Mouse (Mus musculus): Measurements from ENCODE around the gene Mad1l1. TPM values are rescaled to one million over a fixed set of nuclear protein-coding genes. Genes with fewer than 3 reads are reported as not detected.
"Not testable (repeated sequence)": the region's sequence is repeated elsewhere in the genome, so short reads cannot be mapped to it uniquely, and the experiment has no call there.

Mad1l1 gene
- 1 to 10 TPM; 7.2 to 9.0 TPM for total RNA-seq (2021)
- long read RNA-seq, experiment 1, transcript Mad1l1-201 (18 exons, 2,640 nt) = major isoform, 12 of 26 reads
- long read RNA-seq, experiment 1, partial matches to known transcripts = 2 of 26 reads
- long read RNA-seq, experiment 1, other reads (novel, unspliced or antisense) = 12 of 26 reads
- long read RNA-seq, experiment 2, transcript Mad1l1-201 (18 exons, 2,640 nt) = major isoform, 9 of 16 reads
- long read RNA-seq, experiment 2, partial matches to known transcripts = 0 of 16 reads
- long read RNA-seq, experiment 2, other reads (novel, unspliced or antisense) = 7 of 16 reads

DNA sequence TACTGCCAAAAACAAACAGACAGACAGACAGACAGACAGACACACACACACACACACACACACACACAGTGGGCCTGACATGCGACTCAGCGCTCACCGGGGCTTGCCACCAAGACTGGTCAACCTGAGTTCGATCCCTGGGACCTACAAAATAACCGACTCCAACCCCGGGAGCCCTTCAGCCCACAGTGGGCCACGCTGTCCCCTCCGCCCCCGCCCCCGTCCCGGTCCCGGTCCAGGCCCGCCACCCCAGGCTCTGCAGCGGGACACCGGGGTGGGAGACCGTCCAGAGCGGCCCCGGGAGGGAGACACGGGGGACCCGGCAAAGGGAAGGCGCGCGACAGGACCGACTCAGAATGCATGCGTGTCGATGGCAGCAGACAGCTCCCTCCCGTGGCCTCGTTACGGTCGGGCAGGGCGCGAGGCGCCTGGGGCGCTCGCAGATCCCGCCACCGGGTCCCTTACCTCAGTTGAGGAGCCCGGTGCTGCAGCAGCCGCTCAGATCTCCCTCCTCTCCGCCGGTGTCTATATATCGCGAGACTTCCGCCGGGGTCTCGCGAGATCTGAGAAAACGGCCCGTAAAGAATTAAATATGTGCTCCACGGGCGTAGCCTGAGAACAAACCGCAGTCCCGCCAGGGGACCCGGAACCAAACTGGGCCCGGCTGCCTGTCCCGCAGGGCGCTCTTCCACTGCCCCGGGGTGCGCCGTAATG is at the start of gene Mad1l1, which contains the start of gene Nudt1:
TSS of gene Mad1l1 (minus strand) at position 511 of the 714 bp plus-strand sequence.
TSS of gene Nudt1 (plus strand) at position 615 of the 714 bp plus-strand sequence.
- intact Hi-C loops (cut with DNase I) = no loop called here
- H3K27ac ChIP-seq = peak within 1 kb of the TSS; percentile 94
- peak within 1 kb of the TSS; percentile 96 for H3K4me3 ChIP-seq
- DNase-seq = peak; percentile 94
- TF ChIP-seq CTCF (IDR thresholded peaks at IDR 0.05) = peak; percentile 31; the same call in 1 of the 2 replicates

DNA sequence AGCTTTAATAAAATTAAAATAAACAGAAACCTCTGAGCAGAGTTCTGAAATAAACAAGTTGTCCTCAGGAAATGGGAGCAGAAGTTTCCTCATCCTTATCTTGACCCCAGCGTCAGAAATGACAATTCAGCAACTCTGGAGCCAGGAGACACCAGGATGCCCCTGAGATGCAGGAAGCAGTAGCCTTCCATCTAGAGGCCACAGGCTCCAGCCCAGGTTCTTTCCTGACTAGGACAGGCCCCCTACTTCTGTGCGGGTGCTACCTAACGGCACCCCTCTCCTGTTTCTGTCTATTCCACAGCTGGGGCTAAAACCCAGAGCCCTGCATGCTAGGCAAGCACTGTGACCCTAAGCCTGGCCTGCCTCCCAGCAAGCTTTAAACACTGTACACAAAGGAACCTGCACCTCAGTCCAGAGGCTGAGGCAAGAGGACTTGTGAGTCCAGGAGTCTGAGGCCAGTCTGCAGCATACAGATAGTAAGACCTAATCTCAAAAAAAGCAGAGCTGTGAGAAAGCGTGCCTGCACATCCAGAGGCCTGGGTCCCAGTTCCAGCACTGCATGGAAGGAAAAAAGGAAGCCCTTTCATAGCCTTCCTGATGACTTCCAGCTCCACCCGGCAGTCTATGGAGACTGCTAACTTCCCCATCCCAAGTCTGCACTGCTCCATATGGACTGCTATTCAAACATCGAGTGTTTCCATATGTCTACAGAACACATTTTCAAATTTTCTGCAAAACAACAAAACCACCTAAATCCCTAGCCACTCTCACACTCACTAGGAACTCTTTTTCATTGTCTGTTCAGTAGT is 49.3 kb upstream of the Mad1l1 start:
- peak overlapping the region; percentile 59; the same call in 1 of the 2 replicates for H3K27ac ChIP-seq
- TF ChIP-seq CTCF (IDR thresholded peaks at IDR 0.05) = no peak
- intact Hi-C loops (cut with DNase I) = no loop called here
- H3K4me3 ChIP-seq = no peak overlapping the region
- DNase-seq = no peak

DNA sequence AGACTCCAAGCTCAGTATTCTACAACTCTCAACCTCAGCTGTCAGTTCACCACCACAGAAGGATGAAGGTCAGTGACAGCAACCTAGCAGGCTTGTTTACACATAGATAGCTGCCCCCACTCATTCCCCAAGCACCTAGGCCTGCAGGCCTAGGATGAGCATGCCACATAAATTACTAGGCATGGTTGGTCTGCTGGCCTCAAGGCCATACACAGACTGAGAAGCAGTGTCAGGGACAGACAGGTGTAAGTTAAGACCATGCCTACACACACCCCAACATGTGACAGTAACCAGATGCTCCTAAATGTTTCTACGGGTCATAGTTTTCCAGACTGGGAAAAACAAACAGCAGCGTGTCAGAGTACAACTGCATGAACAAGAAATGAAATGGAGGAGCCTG is 48.1 kb upstream of the Mad1l1 start:
- Histone ChIP-seq H3K4me3 (no peak overlapping the region), H3K27ac (peak overlapping the region; percentile 59)
- DNase-seq = no peak
- TF ChIP-seq CTCF (IDR thresholded peaks at IDR 0.05) = no peak
- intact Hi-C loops (cut with DNase I) = no loop called here

DNA sequence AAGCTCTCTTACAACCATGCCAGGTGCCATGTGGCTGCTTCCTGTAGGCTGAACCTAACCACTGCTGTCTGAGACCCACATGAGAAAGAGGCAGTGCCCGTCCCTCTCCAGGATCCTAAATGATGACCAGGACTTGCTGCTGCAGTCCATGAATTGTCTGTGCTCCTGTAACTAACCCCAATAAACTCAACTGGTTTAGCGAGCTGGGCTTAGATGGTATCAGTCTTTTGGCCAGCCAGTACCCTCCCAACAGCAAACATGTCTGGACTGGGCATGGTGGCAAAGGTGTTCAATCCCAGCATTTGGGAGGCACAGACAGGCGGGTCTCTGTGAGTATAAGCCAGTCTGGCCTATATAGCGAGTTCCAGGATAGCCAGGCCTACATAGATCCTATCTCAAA is 47.6 kb upstream of the Mad1l1 start:
- no peak for TF ChIP-seq CTCF (IDR thresholded peaks at IDR 0.05)
- no peak overlapping the region for H3K4me3 ChIP-seq
- intact Hi-C loops (cut with DNase I) = no loop called here
- no peak for DNase-seq
- peak overlapping the region; percentile 59; the same call in 1 of the 2 replicates for H3K27ac ChIP-seq

DNA sequence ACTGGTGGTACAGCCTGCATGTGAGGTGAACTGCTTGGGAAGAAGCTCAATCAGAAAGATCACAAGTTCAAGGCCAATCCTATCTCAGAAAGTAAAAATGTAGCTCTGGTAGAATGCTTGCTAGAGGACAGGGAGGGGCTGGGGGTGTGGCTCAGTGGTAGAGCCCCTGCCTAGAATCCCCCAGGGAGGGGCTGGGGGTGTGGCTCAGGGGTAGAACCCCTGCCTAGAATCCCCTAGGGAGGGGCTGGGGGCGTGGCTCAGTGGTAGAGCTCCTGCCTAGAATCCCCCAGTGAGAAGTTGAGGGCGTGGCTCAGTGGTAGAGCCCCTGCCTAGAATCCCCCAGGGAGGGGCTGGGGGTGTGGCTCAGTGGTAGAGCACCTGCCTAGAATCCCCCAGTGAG is 46.8 kb upstream of the Mad1l1 start:
- intact Hi-C loops (cut with DNase I); DNase-seq; H3K27ac ChIP-seq; H3K4me3 ChIP-seq: not testable (repeated sequence)

DNA sequence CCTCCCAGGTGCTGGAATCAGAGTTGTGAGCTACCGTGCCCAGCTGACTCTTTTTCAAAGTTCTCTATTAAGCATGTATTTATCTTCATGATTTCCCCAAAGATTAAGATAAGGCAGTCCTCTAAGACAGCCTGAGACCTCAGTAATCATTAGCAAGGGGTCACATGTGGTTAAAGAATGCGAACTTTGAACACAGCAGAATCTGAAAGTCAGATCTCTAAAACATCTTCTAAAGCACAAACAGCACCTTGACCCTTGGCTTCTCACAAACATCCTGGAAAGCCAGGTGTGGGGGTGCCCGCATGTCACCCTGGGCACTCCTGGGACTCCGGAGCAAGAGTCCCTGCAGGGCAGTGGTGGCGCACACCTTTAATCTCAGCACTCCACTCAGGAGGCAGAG is 43.1 kb upstream of the Mad1l1 start:
- Histone ChIP-seq H3K27ac (no peak overlapping the region), H3K4me3 (no peak overlapping the region)
- intact Hi-C loops (cut with DNase I) = no loop called here
- DNase-seq = no peak
- TF ChIP-seq CTCF (IDR thresholded peaks at IDR 0.05) = no peak

DNA sequence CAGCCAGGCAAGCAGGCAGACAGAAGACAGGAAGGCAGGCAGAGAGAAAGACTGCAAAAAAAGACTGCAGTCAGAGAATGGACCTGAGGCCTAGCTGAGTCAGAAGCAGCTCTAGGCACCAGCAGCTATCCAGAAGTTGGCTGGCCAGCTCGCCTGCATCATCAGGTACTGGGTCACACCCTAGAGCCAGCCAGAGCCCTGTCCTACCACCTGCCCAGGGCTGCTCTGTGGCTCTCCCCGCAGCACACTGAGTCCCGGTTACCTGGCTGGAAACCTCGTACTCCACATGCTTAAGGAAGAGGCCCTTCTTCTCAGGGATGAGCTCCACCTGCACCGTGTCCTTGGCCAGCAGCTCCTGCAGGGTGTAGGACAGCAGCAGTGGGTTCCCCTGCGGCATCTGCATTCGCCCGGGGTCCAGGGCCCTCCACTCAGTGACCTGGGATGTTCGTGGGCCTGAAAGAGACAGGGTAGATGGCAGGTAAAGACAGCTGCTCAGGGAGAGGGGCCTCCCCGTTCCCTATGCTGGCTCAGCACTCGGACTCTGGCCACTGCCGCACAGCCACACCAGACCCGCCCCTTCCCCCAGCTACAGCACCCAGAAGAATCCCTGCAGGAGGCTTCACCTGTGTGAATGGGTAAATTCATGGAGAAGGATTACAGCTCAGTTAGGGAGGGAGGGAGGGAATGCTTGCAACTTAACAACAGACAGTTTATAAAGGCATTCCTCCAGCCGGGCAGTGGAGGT is 38.8 kb upstream of the Mad1l1 start:
- DNase-seq = no peak
- TF ChIP-seq CTCF (IDR thresholded peaks at IDR 0.05) = no peak
- intact Hi-C loops (cut with DNase I) = no loop called here

DNA sequence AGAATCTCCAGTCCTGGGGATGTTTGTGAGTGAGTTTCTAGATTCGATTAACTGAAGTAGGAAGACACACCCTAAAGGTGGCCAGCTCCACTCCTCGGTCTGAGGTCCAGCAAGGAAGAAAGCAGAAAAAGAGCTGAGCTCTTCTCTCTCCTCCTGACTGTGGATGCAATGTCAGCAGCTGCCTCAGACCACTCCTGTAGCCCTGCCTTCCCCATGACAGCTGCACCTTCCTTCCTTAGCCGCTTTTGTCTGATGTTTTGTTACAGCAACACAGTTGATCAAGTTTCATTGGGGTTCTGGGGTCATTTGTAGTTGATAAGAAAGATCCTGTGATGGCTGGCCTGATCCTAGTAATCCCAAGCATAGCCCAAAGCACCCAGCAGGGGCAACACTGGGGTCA is 36.1 kb upstream of the Mad1l1 start:
- no peak for DNase-seq
- TF ChIP-seq CTCF (IDR thresholded peaks at IDR 0.05) = no peak
- intact Hi-C loops (cut with DNase I) = no loop called here

More for the DNA sequence above, 38.8 kb upstream of the Mad1l1 start:
- no peak overlapping the region for H3K4me3 ChIP-seq
- no peak overlapping the region for H3K27ac ChIP-seq

DNA sequence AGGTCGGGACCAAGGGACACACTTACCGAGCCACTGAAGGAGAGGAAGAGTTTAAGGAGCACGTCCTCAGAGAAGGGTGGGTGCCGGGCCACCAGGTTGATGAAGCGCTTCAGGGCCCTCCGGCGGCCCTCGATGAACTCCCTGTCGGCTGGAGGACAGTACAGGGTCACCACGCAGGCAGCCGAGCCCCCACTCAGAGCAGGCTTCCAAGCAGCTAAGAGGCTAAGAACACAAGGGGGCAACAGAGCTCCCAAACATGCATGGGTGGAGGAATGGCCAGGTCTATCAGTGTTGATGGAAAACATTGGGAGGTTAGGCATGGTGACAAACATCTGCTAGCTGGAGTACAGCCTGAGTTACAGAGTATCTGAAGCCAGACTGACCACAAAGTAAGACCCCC is 34.6 kb upstream of the Mad1l1 start:
- no peak for TF ChIP-seq CTCF (IDR thresholded peaks at IDR 0.05)
- Histone ChIP-seq H3K27ac (no peak overlapping the region), H3K4me3 (no peak overlapping the region)
- intact Hi-C loops (cut with DNase I) = no loop called here
- no peak for DNase-seq

More for the DNA sequence above, 36.1 kb upstream of the Mad1l1 start:
- Histone ChIP-seq H3K27ac (no peak overlapping the region), H3K4me3 (no peak overlapping the region)

DNA sequence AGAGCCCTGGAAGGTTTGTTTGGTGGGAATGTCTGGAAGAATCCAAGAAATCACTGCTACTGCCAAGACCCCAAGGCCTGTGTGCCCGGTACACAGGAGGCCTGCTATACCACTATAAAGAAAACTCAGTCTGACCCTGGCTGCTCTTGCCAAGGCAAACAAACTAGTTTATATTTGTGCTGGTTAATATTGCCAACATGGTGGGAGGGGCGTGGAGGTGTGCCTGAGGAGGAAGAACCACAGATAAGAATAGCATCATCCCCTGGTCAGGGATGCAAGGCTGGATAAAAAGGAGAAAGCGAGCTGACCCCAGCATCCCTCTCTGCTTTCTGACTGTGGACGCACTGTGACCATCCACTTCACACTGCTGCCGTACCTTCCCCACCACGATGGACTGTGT is 31.0 kb upstream of the Mad1l1 start:
- intact Hi-C loops (cut with DNase I) = no loop called here
- Histone ChIP-seq H3K27ac (no peak overlapping the region), H3K4me3 (no peak overlapping the region)
- no peak for DNase-seq
- no peak for TF ChIP-seq CTCF (IDR thresholded peaks at IDR 0.05)

DNA sequence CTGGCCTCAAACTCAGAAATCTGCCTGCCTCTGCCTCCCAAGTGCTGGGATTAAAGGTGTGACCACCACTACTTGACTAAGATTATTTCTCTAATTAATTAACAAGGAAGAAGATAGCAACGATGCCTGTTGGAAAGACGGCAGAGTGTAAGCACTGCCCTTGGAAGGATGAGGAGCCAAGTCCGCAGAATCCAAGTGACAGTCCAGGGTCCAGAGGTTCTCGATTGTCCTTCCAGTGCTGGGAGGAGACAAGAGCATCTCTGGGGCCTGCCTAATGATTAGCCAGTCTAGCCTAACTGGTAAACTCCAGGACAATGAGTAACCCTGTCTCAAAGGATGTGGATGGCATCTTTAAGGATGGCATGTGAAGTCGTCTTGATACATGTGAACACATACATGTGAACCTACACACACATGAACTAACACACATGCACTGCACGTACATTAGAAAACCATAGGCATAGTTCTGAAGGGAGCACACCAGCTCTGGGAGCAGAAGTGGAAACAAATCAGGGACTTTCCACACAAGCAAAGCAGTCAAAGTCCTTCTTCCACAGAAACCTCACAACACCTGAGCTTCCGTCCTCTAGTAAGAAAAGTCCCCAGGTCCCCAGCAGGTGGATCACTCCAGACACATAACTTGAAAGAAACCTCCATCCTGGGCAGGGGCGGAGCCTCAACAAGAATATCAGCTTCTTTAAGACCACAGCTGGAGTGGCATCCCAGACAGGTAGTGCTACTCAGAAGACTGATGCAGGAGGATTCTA is 29.6 kb upstream of the Mad1l1 start:
- intact Hi-C loops (cut with DNase I) = no loop called here
- Histone ChIP-seq H3K27ac (no peak overlapping the region), H3K4me3 (no peak overlapping the region)
- no peak for TF ChIP-seq CTCF (IDR thresholded peaks at IDR 0.05)
- DNase-seq = no peak
